Mouse (Mus musculus): ENCODE measurements around the gene Mt2.
A peak's percentile ranks its signal among the peaks of the same experiment; 100 is the strongest.

- no peak for TF ChIP-seq CTCF (IDR thresholded peaks at IDR 0.05)
- TF ChIP-seq EP300 (IDR thresholded peaks at IDR 0.05) = peak; percentile 94
These were observed 6.6 kb downstream of the Mt2 start, which contains the start of gene Mt1 for GRCm38 (mm10) chr8:94178857-94179712.

All from lung, postnatal 0 days (tissue).